Mouse (Mus musculus) ES-CJ7 (cell line): ENCODE data around the gene Eml1.

Experiments
- DNase-seq: peaks from one replicate; pipeline ENCODE4 v3.0.0; 2011; ENCODE audit warnings: low read depth, low spot score

Eml1 gene

DNA sequence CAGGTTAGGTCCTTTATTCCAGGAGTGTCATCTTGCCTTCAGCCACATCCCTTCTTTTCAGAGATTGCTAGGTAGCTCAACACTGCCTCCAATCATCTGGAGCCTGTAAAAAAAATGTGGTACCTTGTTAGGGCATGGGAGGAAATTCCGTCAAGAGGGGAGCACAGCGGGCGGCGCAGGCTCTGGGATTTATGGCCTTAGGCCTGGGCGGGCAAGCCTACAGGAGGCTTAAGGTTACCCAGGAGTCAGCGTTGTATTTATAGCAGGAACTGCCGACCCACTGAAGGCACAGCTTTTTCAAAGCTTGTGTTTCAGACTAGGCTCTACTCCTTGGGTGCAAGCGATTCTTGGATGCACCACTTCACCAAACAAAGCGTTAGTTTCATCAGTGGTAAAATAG, 2.9 kb downstream of the Eml1 start:
- DNase-seq, result peak; percentile 20

GRCm38 (mm10) chr12:108374689-108375088, 3.9 kb downstream of the Eml1 start:
- no peak for DNase-seq

- no peak for DNase-seq
These were observed 7.8 kb downstream of the Eml1 start for GRCm38 (mm10) chr12:108378379-108379133.

- no peak for DNase-seq
These were observed 15.9 kb downstream of the Eml1 start for GRCm38 (mm10) chr12:108386476-108387232.

DNA sequence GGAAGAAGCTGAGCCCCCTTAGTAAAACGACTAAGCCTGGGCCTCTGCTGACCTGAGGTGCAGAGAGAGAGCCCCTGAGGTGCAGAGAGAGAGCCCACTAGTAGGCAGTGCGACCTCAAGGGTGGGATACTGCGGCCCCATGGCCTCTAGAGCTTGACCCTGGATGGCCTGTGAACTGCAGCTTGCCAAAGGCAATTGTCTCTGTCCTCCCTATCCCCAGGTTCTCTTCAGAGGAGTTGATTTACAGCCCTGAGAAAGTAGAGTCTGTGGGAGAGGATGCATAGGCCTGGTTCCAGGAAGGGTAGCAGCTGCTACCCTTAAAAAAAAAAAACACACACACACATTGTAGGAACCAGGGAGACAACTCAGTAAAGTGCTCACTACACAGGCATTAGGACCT, 19.0 kb downstream of the Eml1 start:
- DNase-seq, result no peak

DNA sequence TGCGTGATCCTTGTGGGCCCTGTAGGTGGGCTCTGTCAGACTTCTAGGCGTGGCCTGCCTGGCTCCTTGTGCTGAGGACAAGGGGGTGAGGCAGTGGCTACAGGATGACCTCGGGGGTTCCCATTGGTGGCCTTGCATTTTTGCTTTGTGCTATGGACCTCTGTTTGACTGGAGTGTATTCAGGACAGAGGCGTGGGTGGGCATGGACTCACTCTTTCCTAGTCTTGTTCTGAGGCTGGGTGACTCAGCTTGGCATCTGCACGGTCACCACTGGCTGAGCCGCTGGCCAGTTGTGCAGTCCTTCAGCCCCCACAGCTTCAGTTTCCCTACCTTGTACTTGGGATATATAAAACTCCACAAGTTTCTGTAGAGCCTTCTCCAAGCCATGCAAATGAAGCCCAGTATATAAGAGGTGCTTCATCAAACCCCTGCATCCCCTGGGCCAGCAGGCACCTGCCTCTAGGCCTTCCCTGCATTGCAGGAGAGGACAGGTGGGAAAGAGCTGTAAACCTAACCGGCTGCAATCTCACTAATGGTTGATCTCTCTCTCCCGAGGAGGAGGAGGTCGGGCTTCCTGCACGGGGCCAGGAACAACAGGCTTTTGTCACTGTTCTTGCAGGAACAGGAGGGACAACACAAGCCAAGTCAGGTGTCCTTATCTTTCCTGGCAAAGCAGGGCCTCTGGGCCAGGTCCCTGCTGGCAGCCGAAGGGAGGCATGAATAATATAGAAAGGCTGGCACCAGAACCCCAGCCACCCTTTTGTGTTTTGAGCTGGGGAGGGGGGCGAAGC, 21.7 kb downstream of the Eml1 start:
- DNase-seq, result no peak

GRCm38 (mm10) chr12:108393082-108393481, 22.3 kb downstream of the Eml1 start:
- no peak for DNase-seq

GRCm38 (mm10) chr12:108393637-108394036, 22.9 kb downstream of the Eml1 start:
- no peak for DNase-seq

GRCm38 (mm10) chr12:108394534-108395284, 24.0 kb downstream of the Eml1 start:
- no peak for DNase-seq

- DNase-seq, result no peak
These were observed 24.5 kb downstream of the Eml1 start for GRCm38 (mm10) chr12:108395285-108395660.

DNA sequence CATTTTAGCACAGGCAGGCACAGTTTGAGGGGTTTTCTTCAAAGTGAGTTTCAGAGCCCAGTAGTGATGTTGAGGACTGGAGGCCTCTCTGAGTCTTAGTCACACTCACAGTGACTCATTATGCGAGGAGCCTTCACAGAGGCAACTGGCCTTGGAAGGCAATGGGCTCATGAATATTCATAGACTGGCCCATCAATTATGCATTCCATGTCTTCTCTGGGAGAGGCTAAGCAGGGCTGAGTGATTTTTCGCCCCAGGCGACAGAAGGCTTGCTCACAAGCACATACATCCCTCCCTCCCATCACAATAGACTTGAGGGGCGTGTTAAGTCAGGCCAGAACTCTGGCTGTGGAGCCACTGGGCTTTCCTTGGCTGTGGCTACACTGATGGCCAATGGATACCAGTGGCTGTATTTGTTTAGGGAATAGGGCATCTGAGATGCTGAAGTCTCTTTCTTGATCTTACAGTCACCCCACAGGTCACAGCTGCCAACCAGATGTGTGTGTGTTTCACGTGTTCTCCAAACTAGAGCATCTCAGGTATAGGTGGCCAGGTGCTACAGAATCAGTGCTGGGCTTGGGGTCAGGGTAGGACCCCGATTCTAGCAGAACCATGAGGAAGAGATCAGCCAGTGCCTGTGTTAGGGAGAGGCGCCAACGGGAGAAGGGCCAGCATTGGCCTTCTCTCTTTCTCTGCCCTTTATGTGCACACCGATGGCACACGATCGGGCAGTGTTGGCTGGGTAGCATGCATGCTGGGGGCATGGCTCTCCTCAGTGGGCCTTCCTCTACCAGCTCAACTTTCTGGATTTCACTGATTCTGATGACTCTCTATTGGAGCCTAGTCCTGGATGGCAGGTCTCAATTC, 25.6 kb downstream of the Eml1 start:
- DNase-seq, result peak; percentile 85

GRCm38 (mm10) chr12:108398681-108399080, 27.9 kb downstream of the Eml1 start:
- DNase-seq, result no peak

DNA sequence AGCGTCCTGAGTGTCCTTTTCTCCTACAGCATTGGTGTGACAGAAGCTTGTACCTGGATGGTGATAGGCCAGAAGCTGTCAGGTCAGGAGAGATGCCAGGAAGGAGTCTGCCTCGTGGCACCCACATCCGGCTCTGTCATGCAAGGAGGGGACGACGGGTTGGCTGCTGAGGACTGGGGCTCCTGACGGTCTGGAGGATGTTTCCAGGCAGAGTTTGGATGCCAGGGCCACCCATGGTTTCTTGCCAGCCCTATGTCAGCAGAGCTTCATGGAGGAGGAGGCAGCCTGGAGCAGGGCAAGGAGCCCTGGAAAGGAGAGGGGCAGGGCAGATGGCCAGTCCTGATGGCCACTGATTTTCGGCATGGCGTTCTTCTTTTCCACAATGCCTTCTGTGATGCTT, 28.4 kb downstream of the Eml1 start:
- no peak for DNase-seq

DNA sequence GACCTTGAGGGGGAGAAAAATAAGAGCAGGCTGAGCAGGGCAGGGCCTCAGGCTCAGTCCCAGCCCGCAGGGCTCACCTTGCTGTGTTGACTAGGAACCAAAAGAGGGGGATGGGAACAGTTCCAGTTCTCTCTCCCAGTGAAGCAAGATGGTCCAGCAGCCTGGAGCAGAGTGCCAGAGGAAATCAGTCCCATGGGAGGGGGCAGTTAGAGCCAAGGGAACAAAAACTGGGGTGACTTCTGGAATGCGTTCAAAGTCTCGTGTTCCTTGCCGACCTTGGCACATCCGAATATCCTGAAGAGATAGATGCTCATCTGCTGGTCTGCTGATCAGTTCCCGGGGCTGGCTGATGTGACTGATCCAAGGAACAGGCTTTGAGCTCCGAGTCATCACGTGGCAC, 30.2 kb downstream of the Eml1 start:
- DNase-seq, result no peak

DNA sequence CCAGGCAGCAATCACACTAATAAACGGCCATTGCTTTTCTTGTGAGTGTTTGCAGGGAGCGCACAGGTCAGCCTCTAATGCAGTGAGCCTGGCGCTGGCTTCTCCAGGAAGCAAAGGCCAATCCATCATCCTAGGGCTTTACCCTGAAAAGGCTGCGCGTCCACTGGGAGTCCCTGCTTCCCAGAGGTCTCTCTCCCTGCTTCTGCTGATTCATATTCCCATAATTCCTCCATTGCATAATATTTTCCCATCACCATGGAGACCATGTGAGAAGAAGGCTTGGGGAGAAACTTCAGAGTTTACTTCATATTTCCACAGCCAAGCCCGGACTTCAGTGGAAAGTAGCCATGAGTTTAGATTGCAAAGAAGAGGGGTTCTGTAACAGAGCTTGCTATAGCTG, 33.2 kb downstream of the Eml1 start:
- DNase-seq, result no peak

DNA sequence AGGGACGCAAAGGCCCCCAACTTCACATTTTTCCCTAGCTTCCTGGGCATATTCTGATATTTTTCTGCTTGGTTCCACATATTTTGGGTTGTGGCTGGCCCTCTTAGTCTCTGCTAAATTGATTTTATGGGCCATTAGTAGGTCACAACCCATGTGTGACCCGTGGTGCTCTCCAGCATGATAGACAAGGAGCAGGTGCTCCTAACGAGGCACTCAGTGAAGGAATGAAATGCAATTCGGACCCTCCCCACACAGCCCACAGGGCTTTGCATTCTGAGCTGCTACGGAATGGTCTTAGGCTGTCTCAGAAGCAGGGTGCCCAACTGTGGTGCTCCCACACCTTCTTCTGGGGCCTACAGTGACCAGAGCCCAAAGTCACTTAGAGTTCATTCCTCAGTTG, 38.3 kb downstream of the Eml1 start:
- DNase-seq, result no peak

- DNase-seq, result no peak
These were observed 39.9 kb downstream of the Eml1 start for GRCm38 (mm10) chr12:108410416-108411208.

- DNase-seq, result no peak
These were observed 44.2 kb downstream of the Eml1 start for GRCm38 (mm10) chr12:108414932-108415331.

GRCm38 (mm10) chr12:108419570-108419969, 48.8 kb downstream of the Eml1 start:
- DNase-seq, result no peak

GRCm38 (mm10) chr12:108421477-108421876, 50.7 kb downstream of the Eml1 start:
- DNase-seq, result no peak
